In genomic region chr9:122716131-122716921, GRCm38 (mm10) we compare ENCODE assay signal across 30 mouse cellular contexts. TPM values are rescaled to one million over a fixed set of nuclear protein-coding genes. Genes with fewer than 3 reads are reported as not detected.
A peak's percentile ranks its signal among the peaks of the same experiment; 100 is the strongest.
DNase-seq lines count a peak whose midpoint lies in the region; ATAC-seq lines count a peak whose summit lies in the region.
"Had no signal": no experiment of that assay in that cellular context is flagged by ENCODE, and none has a peak within 500 bp of the region (broad histone marks: within the 10 kb centered on the region; RNA-seq: fewer than 3 reads in every experiment).

No protein-coding gene starts in this region.

- 28% methylated on average over 7 of the region's 7 CpGs for WGBS in forebrain, embryonic 10.5 days
- 27% methylated on average over 7 of the region's 7 CpGs for WGBS in midbrain, embryonic 14.5 days

- H3K27me3 ChIP-seq in forebrain, embryonic 10.5 days (ENCODE audit: poor library complexity, severe bottlenecking), result peaks cover 23% of the 10 kb centered on the region
- H3K27me3 ChIP-seq in midbrain, embryonic 14.5 days (ENCODE audit: control insufficient read depth, insufficient read depth, low read length), result no peaks in the 10 kb centered on the region
- H3K27me3 ChIP-seq: embryonic facial prominence, embryonic 13.5 days had no signal

- H3K4me2 ChIP-seq in midbrain, embryonic 14.5 days (ENCODE audit: low read length), result no peak overlapping the region
- H3K4me2 ChIP-seq: embryonic facial prominence, embryonic 13.5 days; forebrain, embryonic 13.5 days; heart, embryonic 12.5 days; hindbrain, embryonic 15.5 days had no signal

- H3K9ac ChIP-seq in midbrain, embryonic 14.5 days (replicated peaks; ENCODE audit: low read length), result no peak overlapping the region
- H3K9ac ChIP-seq: embryonic facial prominence, embryonic 13.5 days; forebrain, embryonic 13.5 days; forebrain, postnatal 0 days; heart, embryonic 12.5 days; hindbrain, embryonic 15.5 days had no signal

- no peak overlapping the region for H3K4me3 ChIP-seq in forebrain, embryonic 10.5 days
- H3K4me3 ChIP-seq in midbrain, embryonic 14.5 days (replicated peaks; ENCODE audit: low read depth, low read length), result no peak overlapping the region
- H3K4me3 ChIP-seq: embryonic facial prominence, embryonic 13.5 days; forebrain, embryonic 13.5 days; gastrocnemius, adult 2 months; heart, embryonic 12.5 days; hindbrain, embryonic 15.5 days had no signal

- H3K4me1 ChIP-seq in forebrain, embryonic 10.5 days, result 0 out of 2 replicates have a peak, but pooled peaks cover 4% of the 10 kb centered on the region
- H3K4me1 ChIP-seq in midbrain, embryonic 14.5 days (ENCODE audit: control insufficient read depth, insufficient read depth, low read length), result no peaks in the 10 kb centered on the region
- H3K4me1 ChIP-seq: heart, embryonic 12.5 days; hindbrain, embryonic 15.5 days had no signal

- no peaks in the 10 kb centered on the region for H3K36me3 ChIP-seq in forebrain, embryonic 10.5 days (replicated peaks)
- H3K36me3 ChIP-seq in midbrain, embryonic 14.5 days (ENCODE audit: control insufficient read depth, insufficient read depth, low read length), result no peaks in the 10 kb centered on the region
- H3K36me3 ChIP-seq: embryonic facial prominence, embryonic 13.5 days; heart, embryonic 12.5 days; hindbrain, embryonic 15.5 days had no signal

- no peaks in the 10 kb centered on the region for H3K9me3 ChIP-seq in forebrain, embryonic 10.5 days
- no peaks in the 10 kb centered on the region for H3K9me3 ChIP-seq in midbrain, embryonic 14.5 days (ENCODE audit: control insufficient read depth, low read length)
- H3K9me3 ChIP-seq: embryonic facial prominence, embryonic 13.5 days; forebrain, embryonic 13.5 days; heart, embryonic 12.5 days; hindbrain, embryonic 15.5 days had no signal

- no peak overlapping the region for H3K27ac ChIP-seq in forebrain, embryonic 10.5 days
- H3K27ac ChIP-seq in midbrain, embryonic 14.5 days (replicated peaks; ENCODE audit: low read depth, low read length), result no peak overlapping the region
- H3K27ac ChIP-seq: embryonic facial prominence, embryonic 13.5 days; forebrain, embryonic 13.5 days; gastrocnemius, adult 2 months; hindbrain, embryonic 15.5 days had no signal

- peak; percentile 5 for DNase-seq in 3T3-L1 (ENCODE audit: low read depth, low spot score)
- peak; percentile 27 for DNase-seq in 416B (ENCODE audit: low read depth)
- peak; percentile 60 for DNase-seq in MN1 (ENCODE audit: low spot score)
- peak; percentile 29 for DNase-seq in retina, embryonic 14.5 days (ENCODE audit: low spot score)
- DNase-seq in gastrocnemius, adult 18-20 months (ENCODE audit: low spot score), result no peak
- DNase-seq in forebrain, embryonic 10.5 days (ENCODE audit: extremely low spot score, low spot score), result no peak
- DNase-seq in midbrain, embryonic 14.5 days, result no peak
- DNase-seq: adrenal gland, adult 8-10 months; adrenal gland, postnatal 36 days; cerebellum, adult 11 months; cerebellum, adult 8-10 months; cerebellum, postnatal 14 days; forebrain, postnatal 0 days; gastrocnemius, adult 2 months; gastrocnemius, postnatal 25 days had no signal

- ATAC-seq in midbrain, embryonic 14.5 days (ENCODE audit: low FRiP score, low TSS enrichment), result no peak
- ATAC-seq: activated CD4-positive, CD25-positive, alpha-beta regulatory T cell, adult 4 months; forebrain, embryonic 13.5 days; forebrain, postnatal 0 days; intestine, embryonic 16.5 days; Patski had no signal

RNA-seq across cellular contexts. Expression of gene Topaz1, which starts 30.8 kb away (rescaled TPM):
- total RNA-seq in gastrocnemius, adult 18-20 months (2021), result not detected
- polyA plus RNA-seq in forebrain, embryonic 10.5 days (2016; fragmentation: Nextera tagmentation; extraction: Ambion mirVana), result not detected in 2 replicates
- not detected in 2 replicates for polyA plus RNA-seq in midbrain, embryonic 14.5 days (2014; fragmentation: Nextera tagmentation; extraction: Ambion mirVana)
- total RNA-seq: adrenal gland, postnatal 36 days; common myeloid progenitor, adult 5-6 weeks; forebrain, postnatal 0 days; gastrocnemius, adult 2 months; gastrocnemius, postnatal 25 days; granulocyte monocyte progenitor cell, adult 5-6 weeks; heart, adult 8-10 months; heart, postnatal 25 days had no signal
- polyA plus RNA-seq: brain, embryonic 14.5 days; C2C12; forebrain, embryonic 13.5 days; heart, embryonic 12.5 days; heart, embryonic 16.5 days; hindbrain, embryonic 11.5 days; hindbrain, embryonic 15.5 days; intestine, embryonic 16.5 days; Patski had no signal

Comparison
In these comparisons a context has a peak if more than half of its experiments do, and no peak if none do; other contexts are left out.
1. DNase-seq: peak in 3T3-L1 (single experiment), 416B (single experiment), MN1 (single experiment) and retina, embryonic 14.5 days (single experiment); none in gastrocnemius, adult 18-20 months (single experiment), forebrain, embryonic 10.5 days (single experiment) and midbrain, embryonic 14.5 days (single experiment).